Mouse (Mus musculus) spleen, adult 2 months (tissue): Measurements from ENCODE around the gene Syne3. TPM values are rescaled to one million over a fixed set of nuclear protein-coding genes. Genes with fewer than 3 reads are reported as not detected.

ENCODE experiments used
- DNase-seq, 2 experiments: peaks; one replicate each; pipeline versions ENCODE4 v3.0.0 to v3.0.0-alpha.2; 2012 to 2021; ENCODE audit warnings: low spot score in 2 of 2, low read depth in 1 of 2
- H3K27ac ChIP-seq: fragments of 200-500 bp; 2 replicates; pipeline ENCODE4 v1.5.1; 2012; ENCODE audit warnings: low read length, inconsistent platforms; ENCODE audit not compliant: insufficient read depth
- H3K27me3 ChIP-seq: fragments of 200-500 bp; 2 replicates; pipeline ENCODE4 v1.6.1; 2012; ENCODE audit warnings: mild to moderate bottlenecking, moderate library complexity, low read length, inconsistent platforms; ENCODE audit not compliant: control insufficient read depth, insufficient read depth
- H3K36me3 ChIP-seq: fragments of 200-500 bp; 2 replicates; pipeline ENCODE4 v1.6.1; 2012; ENCODE audit warnings: mild to moderate bottlenecking, low read length, inconsistent platforms; ENCODE audit not compliant: control insufficient read depth, insufficient read depth
- H3K4me1 ChIP-seq: fragments of 200-500 bp; 2 replicates; pipeline ENCODE4 v1.6.1; 2011; ENCODE audit warnings: inconsistent platforms; ENCODE audit not compliant: control insufficient read depth, insufficient read depth, insufficient read length
- H3K4me3 ChIP-seq: fragments of 200-500 bp; 2 replicates; pipeline ENCODE4 v1.5.1; 2011; ENCODE audit warnings: mild to moderate bottlenecking, inconsistent platforms; ENCODE audit not compliant: insufficient read depth, insufficient read length; ENCODE audit errors: extremely low read depth
- CTCF ChIP-seq: fragments of 200-500 bp; IDR thresholded peaks from 2 replicates; pipeline ENCODE4 v1.5.1; 2011; ENCODE audit warnings: mild to moderate bottlenecking, inconsistent platforms; ENCODE audit not compliant: insufficient read depth, insufficient read length, insufficient replicate concordance; ENCODE audit errors: extremely low read depth
- POLR2A ChIP-seq: fragments of 200-500 bp; IDR thresholded peaks from 2 replicates; pipeline ENCODE4 v1.6.1; 2011; ENCODE audit warnings: low read depth, low read length, inconsistent platforms
- WGBS: fragments of 180-500 bp; shearing (Covaris S2); methylation state at CpG from one replicate; pipeline ENCODE4 v1.1.7; 2018; 5-methylcytosine and 5-hydroxymethylcytosine counted together
- polyA plus RNA-seq: library from polyadenylated mRNA; depleted of rRNA; stranded (reverse); fragments of >200 nt; gene quantifications from 2 replicates; pipeline ENCODE4 v1.2.3, GENCODE M21; 2012

Gene Syne3
- polyA plus RNA-seq, 1 experiment, result 5.4 TPM

DNA sequence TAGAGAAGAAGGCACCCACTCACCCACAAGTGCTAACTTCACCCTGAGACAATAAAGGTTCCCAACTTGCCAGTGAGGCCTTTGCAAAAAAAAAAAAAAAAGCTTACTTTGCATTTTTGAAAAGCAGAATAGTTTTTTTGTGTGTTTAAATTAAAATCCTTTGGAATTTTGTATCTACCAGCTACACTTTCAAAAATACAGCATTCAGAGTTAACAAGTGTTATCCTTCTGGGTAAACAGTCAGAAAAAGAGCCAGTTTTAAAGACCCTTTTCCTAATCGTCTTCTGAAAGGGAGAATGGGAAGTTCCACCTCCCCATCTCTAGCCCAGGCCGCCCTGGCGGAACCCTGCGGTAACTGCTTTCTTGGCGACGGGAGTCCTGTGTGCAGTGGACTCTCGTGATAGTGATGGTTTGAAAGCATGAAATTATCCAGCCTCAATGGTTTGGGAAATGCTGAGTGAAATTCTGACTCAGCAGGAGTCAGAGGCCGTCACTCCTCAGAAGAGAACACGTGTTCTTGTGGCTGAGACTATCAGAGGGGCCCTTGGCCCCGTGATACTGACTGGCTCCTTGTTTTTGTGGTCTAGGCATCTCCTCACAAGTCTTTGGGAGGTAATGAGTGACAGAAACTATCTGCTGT lies 16.5 kb upstream of the Syne3 start:
- no peak overlapping the region for H3K4me3 ChIP-seq
- H3K4me1 ChIP-seq, result peaks cover 11% of the 10 kb centered on the region; the same call in 1 of the 2 replicates
- H3K36me3 ChIP-seq, result peaks cover 2% of the 10 kb centered on the region; the same call in 1 of the 2 replicates
- TF ChIP-seq POLR2A (no peak), CTCF (no peak)
- no peaks in the 10 kb centered on the region for H3K27me3 ChIP-seq
- 71% methylated on average over 10 of the region's 10 CpGs for WGBS
- H3K27ac ChIP-seq, result no peak overlapping the region
- DNase-seq, result no peak

DNA sequence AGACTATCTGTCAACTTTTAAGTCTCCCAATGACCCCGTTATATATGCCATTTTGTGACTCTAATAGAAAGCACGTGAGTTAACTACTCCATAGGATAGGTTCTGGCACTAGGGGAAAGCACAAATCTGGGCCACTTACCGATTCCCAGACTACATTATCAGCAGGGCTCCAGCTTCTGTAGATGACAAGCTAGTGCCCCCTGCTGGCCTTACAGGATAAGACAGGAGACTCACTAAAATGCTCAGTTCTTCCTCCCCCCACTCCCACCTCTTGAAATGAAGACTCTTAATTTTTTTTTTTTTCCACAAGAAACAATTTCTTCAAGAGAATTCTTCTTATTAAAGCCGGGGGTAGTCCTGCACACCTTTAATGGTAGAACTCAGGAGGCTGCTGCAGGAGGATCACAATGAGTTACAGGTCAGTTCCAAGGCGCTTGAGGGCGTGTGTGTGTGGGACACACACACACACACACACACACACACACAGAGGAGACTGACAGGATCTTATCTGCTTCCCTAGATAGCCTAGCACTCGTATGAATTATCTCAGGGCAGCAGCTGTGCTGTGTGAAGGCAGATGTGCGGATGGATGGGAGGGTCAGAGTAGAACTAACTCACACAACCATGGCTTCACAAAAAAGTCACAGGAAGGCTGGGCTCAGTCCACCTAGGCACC lies 15.8 kb upstream of the Syne3 start:
- peaks cover 11% of the 10 kb centered on the region; the same call in 1 of the 2 replicates for H3K4me1 ChIP-seq
- peaks cover 2% of the 10 kb centered on the region; the same call in 1 of the 2 replicates for H3K36me3 ChIP-seq
- DNase-seq, result peak; percentile 54 to 69
- no peaks in the 10 kb centered on the region for H3K27me3 ChIP-seq
- no peak overlapping the region for H3K27ac ChIP-seq
- WGBS, result 41% methylated on average over 8 of the region's 8 CpGs
- TF ChIP-seq CTCF, result peak; percentile 64; the same call in 1 of the 2 replicates
- no peak for TF ChIP-seq POLR2A
- H3K4me3 ChIP-seq, result no peak overlapping the region

DNA sequence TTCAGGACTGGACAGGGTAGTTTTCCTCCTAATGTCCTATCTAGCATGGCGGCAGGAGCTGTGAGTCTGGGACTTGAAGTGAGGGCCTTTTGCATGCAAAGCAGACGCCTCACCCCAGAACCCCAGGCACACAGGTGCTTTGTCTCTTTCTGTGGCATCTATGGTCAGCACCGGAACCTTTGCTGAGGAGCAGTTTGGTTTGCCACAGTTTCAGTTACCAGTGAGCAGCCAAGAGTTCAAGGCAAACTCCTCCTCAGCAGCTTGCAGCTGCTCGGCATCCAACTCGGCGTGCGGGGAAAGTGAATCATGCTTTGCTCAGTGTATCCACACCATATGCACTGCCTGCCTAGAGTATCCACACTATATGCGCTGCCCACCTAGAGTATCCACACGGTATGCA lies 13.2 kb upstream of the Syne3 start:
- TF ChIP-seq CTCF, result no peak
- no peak for TF ChIP-seq POLR2A
- H3K27me3 ChIP-seq, result no peaks in the 10 kb centered on the region
- no peak for DNase-seq
- 68% methylated on average over 9 of the region's 9 CpGs for WGBS
- no peaks in the 10 kb centered on the region for H3K36me3 ChIP-seq
- peaks cover 14% of the 10 kb centered on the region; the same call in 1 of the 2 replicates for H3K4me1 ChIP-seq
- no peak overlapping the region for H3K4me3 ChIP-seq
- H3K27ac ChIP-seq, result no peak overlapping the region

DNA sequence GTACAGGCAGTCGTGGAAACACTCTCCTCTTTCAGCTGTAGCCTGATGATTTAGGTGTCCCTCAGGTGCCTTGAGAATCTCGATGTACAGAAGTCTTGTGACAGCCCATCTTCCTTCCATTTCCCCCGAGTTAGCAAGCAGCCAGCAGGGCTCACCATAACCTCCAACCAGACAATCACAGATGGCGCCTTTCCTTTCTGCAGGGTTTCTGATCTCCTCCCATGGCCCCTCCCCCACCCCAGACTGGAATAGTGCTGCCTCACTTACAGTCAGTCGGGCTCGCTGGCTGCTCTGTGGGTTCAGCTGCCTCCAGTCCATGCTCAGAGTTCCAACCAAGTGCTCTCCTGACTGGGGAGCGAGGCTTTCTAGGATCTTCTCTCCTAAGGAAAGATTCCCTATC lies 12.5 kb upstream of the Syne3 start:
- Histone ChIP-seq H3K4me1 (peaks cover 14% of the 10 kb centered on the region; the same call in 1 of the 2 replicates), H3K4me3 (no peak overlapping the region), H3K27me3 (no peaks in the 10 kb centered on the region), H3K27ac (0 out of 2 replicates have a peak overlapping the region, but pooled peaks have one; percentile 27), H3K36me3 (no peaks in the 10 kb centered on the region)
- WGBS, result 20% methylated on average over 7 of the region's 7 CpGs
- TF ChIP-seq POLR2A (no peak), CTCF (no peak)
- no peak for DNase-seq

DNA sequence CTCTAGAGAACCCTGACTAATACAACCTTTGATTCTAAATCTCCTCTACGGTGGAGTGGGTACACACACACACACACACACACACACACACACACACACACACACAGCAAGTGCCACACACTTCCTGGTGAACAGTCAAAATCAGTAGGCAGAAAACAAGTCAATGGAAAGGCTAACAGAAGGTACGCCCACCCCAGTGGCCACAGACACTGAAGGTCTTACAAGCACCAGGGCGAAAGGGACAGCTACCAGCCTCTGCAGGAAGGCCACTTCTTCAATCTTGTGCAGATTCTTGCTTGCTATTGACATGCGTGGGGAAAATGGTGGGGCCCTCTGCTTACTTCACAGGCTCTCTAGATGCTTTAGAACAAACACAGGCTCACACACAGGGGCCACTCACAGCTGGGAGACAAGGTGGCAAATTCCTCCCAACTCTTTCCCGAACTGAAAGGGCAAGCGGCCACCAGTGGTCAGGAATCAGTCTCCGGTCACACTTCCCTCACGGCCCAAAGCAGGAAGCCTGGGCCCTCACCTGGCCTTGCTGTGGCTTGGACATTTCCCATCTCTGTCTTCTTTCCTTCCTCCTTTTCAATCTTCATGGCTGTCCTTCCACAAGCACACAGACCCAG lies 11.9 kb upstream of the Syne3 start:
- WGBS, result 34% methylated on average over 8 of the region's 8 CpGs
- H3K36me3 ChIP-seq, result no peaks in the 10 kb centered on the region
- H3K27me3 ChIP-seq, result no peaks in the 10 kb centered on the region
- 0 out of 2 replicates have a peak overlapping the region, but pooled peaks have one; percentile 7 for H3K4me3 ChIP-seq
- no peak for DNase-seq
- TF ChIP-seq CTCF, result no peak
- TF ChIP-seq POLR2A, result no peak
- peaks cover 14% of the 10 kb centered on the region; the same call in 1 of the 2 replicates for H3K4me1 ChIP-seq
- 0 out of 2 replicates have a peak overlapping the region, but pooled peaks have one; percentile 27 for H3K27ac ChIP-seq

DNA sequence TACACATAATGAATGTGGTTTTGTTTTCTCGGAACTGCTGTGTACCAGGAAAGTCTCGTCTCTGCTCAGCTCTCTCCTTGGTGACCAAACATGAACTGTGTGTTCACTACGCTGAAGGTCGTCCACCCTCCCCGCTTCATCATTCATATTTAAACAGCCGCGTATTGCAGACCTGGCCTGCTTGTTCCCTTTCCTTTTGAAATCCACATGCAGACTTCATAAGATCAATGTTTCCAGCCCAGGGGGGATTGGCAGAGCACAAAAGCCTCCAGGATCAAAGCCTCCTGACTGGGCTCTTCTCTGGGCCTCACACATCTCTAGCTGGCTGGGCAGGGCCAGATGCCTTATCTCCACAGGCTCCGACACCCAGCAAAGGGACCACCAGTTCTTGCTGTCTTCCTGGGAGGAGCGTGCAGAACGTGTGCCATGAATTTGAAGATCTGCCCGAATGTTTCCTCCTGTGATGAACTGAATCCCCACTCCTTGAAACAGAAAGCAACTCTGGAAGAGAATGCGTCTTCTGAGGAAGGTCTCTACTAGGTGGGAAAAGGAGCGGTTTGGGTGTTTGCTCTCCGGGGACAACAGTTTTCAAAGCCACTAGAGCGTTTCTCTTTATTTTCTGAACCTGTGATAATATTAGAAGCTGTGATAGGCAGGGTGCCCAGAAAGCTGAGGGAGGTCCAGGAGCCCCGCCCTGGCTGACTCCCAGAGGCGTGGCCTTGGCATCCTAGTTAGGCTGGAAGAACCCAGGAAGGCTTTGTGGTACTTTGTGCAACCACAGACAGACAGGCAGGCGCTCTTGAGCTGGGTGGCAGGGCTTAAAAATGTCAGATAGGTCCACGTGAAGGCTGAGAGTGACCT lies 10.0 kb upstream of the Syne3 start:
- DNase-seq, result no peak
- TF ChIP-seq CTCF, result no peak
- TF ChIP-seq POLR2A, result no peak
- Histone ChIP-seq H3K4me1 (peaks cover 14% of the 10 kb centered on the region; the same call in 1 of the 2 replicates), H3K36me3 (no peaks in the 10 kb centered on the region), H3K27me3 (no peaks in the 10 kb centered on the region), H3K4me3 (no peak overlapping the region), H3K27ac (no peak overlapping the region)
- 22% methylated on average over 19 of the region's 19 CpGs for WGBS
